Mouse (Mus musculus) layer of hippocampus, adult 9-10 months (tissue): ENCODE data around the gene Adcy10.

Experiments
- DNase-seq: peaks from one replicate; pipeline ENCODE4 v3.0.0; 2022; ENCODE audit warnings: low spot score

The Adcy10 gene

GRCm38 (mm10) chr1:165604203-165604602 is 119.2 kb downstream of the Adcy10 start:
- DNase-seq, result no peak

GRCm38 (mm10) chr1:165605108-165605507 is 120.1 kb downstream of the Adcy10 start:
- no peak for DNase-seq

- DNase-seq, result no peak
These were observed 120.8 kb downstream of the Adcy10 start for GRCm38 (mm10) chr1:165605774-165606173.

GRCm38 (mm10) chr1:165608904-165609303 is 123.9 kb downstream of the Adcy10 start:
- DNase-seq, result no peak

- DNase-seq, result no peak
These were observed 124.7 kb downstream of the Adcy10 start for GRCm38 (mm10) chr1:165609495-165610320.

- no peak for DNase-seq
These were observed 125.5 kb downstream of the Adcy10 start for GRCm38 (mm10) chr1:165610321-165610999.

GRCm38 (mm10) chr1:165612714-165613113 is 127.7 kb downstream of the Adcy10 start:
- no peak for DNase-seq

GRCm38 (mm10) chr1:165613926-165614325 is 128.9 kb downstream of the Adcy10 start:
- DNase-seq, result no peak

GRCm38 (mm10) chr1:165614793-165615192 is 129.8 kb downstream of the Adcy10 start:
- no peak for DNase-seq

GRCm38 (mm10) chr1:165616652-165617051 is 131.7 kb downstream of the Adcy10 start:
- no peak for DNase-seq

- DNase-seq, result no peak
These were observed 132.3 kb downstream of the Adcy10 start for GRCm38 (mm10) chr1:165617166-165617891.

GRCm38 (mm10) chr1:165618201-165618624 is 133.2 kb downstream of the Adcy10 start:
- no peak for DNase-seq

GRCm38 (mm10) chr1:165625058-165625457 is 140.1 kb downstream of the Adcy10 start:
- no peak for DNase-seq

GRCm38 (mm10) chr1:165625896-165626295 is 140.9 kb downstream of the Adcy10 start:
- DNase-seq, result no peak
